In the genomic region with DNA sequence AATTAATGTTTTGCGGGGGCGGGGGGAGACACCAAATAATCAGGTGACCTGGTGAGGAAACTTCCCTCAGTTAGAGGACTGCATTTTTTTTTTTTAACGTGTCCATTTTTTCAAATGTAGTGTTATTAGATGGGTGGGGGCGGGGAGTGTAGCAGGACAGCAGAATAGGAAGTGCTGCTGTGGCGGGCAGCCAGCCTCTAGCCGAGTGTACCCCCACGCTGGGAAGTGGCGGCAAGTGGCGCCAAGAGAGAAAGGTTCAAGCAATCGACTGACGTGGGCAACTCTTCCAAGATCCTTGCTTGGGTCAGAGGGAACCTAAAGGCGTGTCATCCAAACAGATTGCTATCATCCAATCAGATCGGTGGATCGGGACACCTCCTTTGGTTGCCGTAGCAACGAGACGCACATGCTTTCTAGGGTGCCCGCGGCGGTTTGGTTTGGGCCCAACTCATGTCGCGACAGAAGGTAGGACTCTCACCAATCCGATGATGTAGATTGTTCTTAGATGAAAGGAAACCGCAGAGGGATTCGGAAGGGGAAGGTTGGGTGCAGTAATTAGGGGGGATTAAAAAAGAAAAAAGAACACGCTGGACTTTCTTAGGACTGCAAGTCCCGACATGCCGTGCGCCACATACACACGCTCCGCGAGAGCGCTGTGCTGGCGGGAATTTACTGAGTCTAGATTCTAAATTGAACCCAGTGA, we compare ENCODE assay signal across 7 mouse cellular contexts. TPM values are rescaled to one million over a fixed set of nuclear protein-coding genes. Genes with fewer than 3 reads are reported as not detected.
DNase-seq lines count a peak whose midpoint lies in the region; ATAC-seq and TF ChIP-seq lines count a peak whose summit lies in the region.

Gene Ttll9, plus strand, starts transcription at position 395 of the 703 bp plus-strand sequence.

- peak; percentile 87 for ATAC-seq in embryonic facial prominence, embryonic 12.5 days (ENCODE audit: insufficient number of reproducible peaks, insufficient read depth, low FRiP score, low TSS enrichment)
- peak; percentile 95 for ATAC-seq in midbrain, embryonic 11.5 days (ENCODE audit: low FRiP score)

- H3K36me3 ChIP-seq in embryonic facial prominence, embryonic 12.5 days, result no peaks in the 10 kb centered on the region
- no peaks in the 10 kb centered on the region for H3K36me3 ChIP-seq in kidney, adult 2 months (ENCODE audit: control insufficient read depth, insufficient read depth, low read length)
- no peaks in the 10 kb centered on the region for H3K36me3 ChIP-seq in limb, embryonic 10.5 days
- no peaks in the 10 kb centered on the region for H3K36me3 ChIP-seq in midbrain, embryonic 11.5 days (ENCODE audit: control insufficient read depth, insufficient read depth, low read length)
- no peaks in the 10 kb centered on the region for H3K36me3 ChIP-seq in small intestine, adult 2 months (ENCODE audit: control insufficient read depth, insufficient read depth, low read length)

- H3K4me3 ChIP-seq in bone marrow macrophage, adult 2 months (ENCODE audit: insufficient read depth, low read length), result peak within 1 kb of the TSS; percentile 76
- H3K4me3 ChIP-seq in embryonic facial prominence, embryonic 12.5 days, result peak within 1 kb of the TSS; percentile 45
- peak within 1 kb of the TSS; percentile 53 for H3K4me3 ChIP-seq in kidney, adult 2 months (ENCODE audit: insufficient read depth, low read depth, low read length)
- H3K4me3 ChIP-seq in limb, embryonic 10.5 days, result peak within 1 kb of the TSS; percentile 56
- peak within 1 kb of the TSS; percentile 42 for H3K4me3 ChIP-seq in midbrain, embryonic 11.5 days (ENCODE audit: low read depth, low read length)
- peak within 1 kb of the TSS; percentile 57 for H3K4me3 ChIP-seq in small intestine, adult 2 months (ENCODE audit: low read depth, low read length)

- H3K9me3 ChIP-seq in embryonic facial prominence, embryonic 12.5 days, result no peaks in the 10 kb centered on the region
- no peaks in the 10 kb centered on the region for H3K9me3 ChIP-seq in limb, embryonic 10.5 days (replicated peaks)
- no peaks in the 10 kb centered on the region for H3K9me3 ChIP-seq in midbrain, embryonic 11.5 days (ENCODE audit: control insufficient read depth, low read length)

- DNase-seq in heart, adult 8-10 months (ENCODE audit: low spot score), result peak; percentile 41
- DNase-seq in kidney, adult 2 months, result peak; percentile 94
- peak; percentile 80 for DNase-seq in limb, embryonic 10.5 days (ENCODE audit: low spot score)
- peak; percentile 98 for DNase-seq in midbrain, embryonic 11.5 days (ENCODE audit: low spot score, missing footprints)

- TF ChIP-seq POLR2A in bone marrow macrophage, adult 2 months (IDR thresholded peaks at IDR 0.05; ENCODE audit: borderline replicate concordance, low read depth, low read length), result no peak
- TF ChIP-seq POLR2A in kidney, adult 2 months (IDR thresholded peaks at IDR 0.05; ENCODE audit: low read depth, low read length), result no peak
- no peak for TF ChIP-seq POLR2A in small intestine, adult 2 months (IDR thresholded peaks at IDR 0.05; ENCODE audit: low read depth, low read length)

- H3K4me1 ChIP-seq in bone marrow macrophage, adult 2 months (ENCODE audit: control insufficient read depth, insufficient read depth, low read length), result no peaks in the 10 kb centered on the region
- H3K4me1 ChIP-seq in embryonic facial prominence, embryonic 12.5 days, result no peaks in the 10 kb centered on the region; the same call in 1 of the 2 replicates
- H3K4me1 ChIP-seq in kidney, adult 2 months (ENCODE audit: control insufficient read depth, insufficient read depth, low read length), result no peaks in the 10 kb centered on the region
- H3K4me1 ChIP-seq in limb, embryonic 10.5 days, result peaks cover 5% of the 10 kb centered on the region; the same call in 1 of the 2 replicates
- H3K4me1 ChIP-seq in midbrain, embryonic 11.5 days (ENCODE audit: control insufficient read depth, insufficient read depth, low read length), result no peaks in the 10 kb centered on the region
- peaks cover 4% of the 10 kb centered on the region; the same call in 1 of the 2 replicates for H3K4me1 ChIP-seq in small intestine, adult 2 months (ENCODE audit: control insufficient read depth, insufficient read depth, insufficient read length, low read length)

- 0 out of 2 replicates have a peak, but pooled peaks cover 1% of the 10 kb centered on the region for H3K27me3 ChIP-seq in embryonic facial prominence, embryonic 12.5 days
- H3K27me3 ChIP-seq in kidney, adult 2 months (replicated peaks; ENCODE audit: control insufficient read depth, insufficient read depth, low read length), result no peaks in the 10 kb centered on the region
- no peaks in the 10 kb centered on the region for H3K27me3 ChIP-seq in limb, embryonic 10.5 days (ENCODE audit: low read depth, poor library complexity, severe bottlenecking)
- H3K27me3 ChIP-seq in midbrain, embryonic 11.5 days (ENCODE audit: control insufficient read depth, insufficient read depth, low read length), result no peaks in the 10 kb centered on the region
- H3K27me3 ChIP-seq in small intestine, adult 2 months (ENCODE audit: control insufficient read depth, insufficient read depth, low read length), result peaks cover 6% of the 10 kb centered on the region

- peak within 1 kb of the TSS; percentile 32; the same call in 1 of the 2 replicates for H3K27ac ChIP-seq in bone marrow macrophage, adult 2 months (ENCODE audit: insufficient read depth, low read depth, low read length)
- no peak within 1 kb of the TSS for H3K27ac ChIP-seq in embryonic facial prominence, embryonic 12.5 days
- peak within 1 kb of the TSS; percentile 8; the same call in 1 of the 2 replicates for H3K27ac ChIP-seq in kidney, adult 2 months (ENCODE audit: insufficient read depth, low read depth, low read length)
- H3K27ac ChIP-seq in limb, embryonic 10.5 days, result peak within 1 kb of the TSS; percentile 72
- H3K27ac ChIP-seq in midbrain, embryonic 11.5 days (ENCODE audit: low read depth, low read length), result no peak within 1 kb of the TSS
- H3K27ac ChIP-seq in small intestine, adult 2 months (ENCODE audit: insufficient read depth, low read depth, low read length), result no peak within 1 kb of the TSS

- peak within 1 kb of the TSS; percentile 62 for H3K4me2 ChIP-seq in embryonic facial prominence, embryonic 12.5 days (replicated peaks)
- peak within 1 kb of the TSS; percentile 65 for H3K4me2 ChIP-seq in midbrain, embryonic 11.5 days

- no peak for TF ChIP-seq CTCF in bone marrow macrophage, adult 2 months (IDR thresholded peaks at IDR 0.05; ENCODE audit: low read depth, low read length)
- TF ChIP-seq CTCF in kidney, adult 2 months (conservative IDR thresholded peaks at IDR 0.05; ENCODE audit: insufficient read depth, insufficient read length, low read depth, low read length), result no peak
- TF ChIP-seq CTCF in small intestine, adult 2 months (IDR thresholded peaks at IDR 0.05; ENCODE audit: extremely low read depth, insufficient read length, insufficient replicate concordance, low read depth, low read length), result no peak

- 3% methylated on average over 34 of the region's 34 CpGs for WGBS in embryonic facial prominence, embryonic 12.5 days
- WGBS in kidney, adult 2 months, result 1% methylated on average over 34 of the region's 34 CpGs
- WGBS in limb, embryonic 10.5 days, result 2% methylated on average over 34 of the region's 34 CpGs
- under 1% methylated on average over 34 of the region's 34 CpGs for WGBS in midbrain, embryonic 11.5 days
- WGBS in small intestine, adult 2 months, result 4% methylated on average over 34 of the region's 34 CpGs

- H3K9ac ChIP-seq in embryonic facial prominence, embryonic 12.5 days, result peak within 1 kb of the TSS; percentile 54
- peak within 1 kb of the TSS; percentile 26; the same call in 1 of the 2 replicates for H3K9ac ChIP-seq in midbrain, embryonic 11.5 days (ENCODE audit: low read length)

RNA-seq across cellular contexts. Expression of gene Ttll9, which starts in this region (rescaled TPM):
- polyA plus RNA-seq in bone marrow macrophage, adult 2 months (2012; ENCODE audit: insufficient read depth, insufficient read length, missing spikeins), result not detected in 2 replicates
- polyA plus RNA-seq in embryonic facial prominence, embryonic 12.5 days (2016; fragmentation: Nextera tagmentation; extraction: Ambion mirVana), result 0.50 and 0.97 TPM in 2 replicates
- total RNA-seq in heart, adult 8-10 months (2022), result not detected
- polyA plus RNA-seq in kidney, adult 2 months (2012; rRNA removed), result 0.46 and 1.0 TPM in 2 replicates
- polyA plus RNA-seq in limb, embryonic 10.5 days (2016; fragmentation: Nextera tagmentation; extraction: Ambion mirVana), result 0.53 and 1.7 TPM in 2 replicates
- polyA plus RNA-seq in midbrain, embryonic 11.5 days (2014; fragmentation: Nextera tagmentation; extraction: Ambion mirVana), result 1.1 and 2.0 TPM in 2 replicates
- not detected in 2 replicates for polyA plus RNA-seq in small intestine, adult 2 months (2012; rRNA removed)

Comparison
In these comparisons a context has a peak if more than half of its experiments do, and no peak if none do; other contexts are left out.
1. Peak in ATAC-seq, H3K4me3 ChIP-seq, H3K9ac ChIP-seq and H3K4me2 ChIP-seq in embryonic facial prominence, embryonic 12.5 days; RNA of the gene not detected or under 1 TPM.
2. Peak in DNase-seq in heart, adult 8-10 months; RNA of the gene not detected or under 1 TPM.
3. H3K27ac ChIP-seq: peak in bone marrow macrophage, adult 2 months (single experiment), kidney, adult 2 months (single experiment) and limb, embryonic 10.5 days (single experiment); none in embryonic facial prominence, embryonic 12.5 days (single experiment), midbrain, embryonic 11.5 days (single experiment) and small intestine, adult 2 months (single experiment).
4. DNase-seq: peak in every context shown above with its lines; median percentile 98 in midbrain, embryonic 11.5 days; 94 in kidney, adult 2 months; 80 in limb, embryonic 10.5 days; 41 in heart, adult 8-10 months.
5. Peak in every context shown above with its lines, with median percentiles within 50 percentile points of each other: H3K4me3 ChIP-seq.